Comparison of ENCODE assay signal across 1 mouse cellular context in the genomic region with DNA sequence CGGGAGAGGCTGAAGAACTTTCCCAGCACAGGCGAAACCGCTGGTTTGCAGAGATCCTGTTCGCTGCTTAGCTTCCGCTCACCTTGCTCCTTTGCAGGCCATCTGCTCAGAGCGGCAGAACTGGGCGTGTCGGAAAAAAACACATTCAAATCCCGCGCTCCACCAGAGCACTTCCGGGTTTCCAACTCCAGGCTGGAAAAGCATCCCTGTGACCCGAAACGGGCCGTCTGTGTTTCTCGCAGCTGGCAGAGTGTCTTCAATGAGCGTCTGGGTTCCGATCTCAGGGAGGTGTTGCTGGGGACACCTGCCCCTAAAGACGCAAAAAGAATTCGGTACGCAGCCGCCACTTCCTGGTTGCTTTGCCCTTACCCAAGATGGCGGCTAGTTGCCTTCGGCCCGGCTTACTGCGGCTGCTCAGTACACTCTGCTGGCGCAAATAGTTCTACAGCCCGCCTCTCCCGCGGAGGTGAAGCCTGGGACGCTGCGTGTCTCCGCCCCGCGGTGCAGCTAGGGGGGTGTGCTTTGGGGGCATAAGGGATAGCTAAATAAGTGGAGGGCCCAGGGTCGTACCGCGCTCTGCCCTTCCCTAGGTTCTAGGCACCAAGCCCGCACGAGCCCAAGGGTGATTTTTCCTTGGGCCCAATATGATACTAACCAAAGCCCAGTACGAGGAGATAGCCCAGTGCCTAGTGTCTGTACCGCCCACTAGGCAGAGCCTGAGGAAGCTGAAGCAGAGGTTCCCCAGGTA.
A peak's percentile ranks its signal among the peaks of the same experiment; 100 is the strongest.
TF ChIP-seq lines count a peak whose summit lies in the region.

A gene (plus strand): TSS at position 476 of the 748 bp plus-strand sequence.

TF ChIP-seq in CH12.LX, 34 proteins besides CTCF, POLR2A, EP300 and RAD21 (continued from another document):
- TF ChIP-seq MEF2A (IDR thresholded peaks at IDR 0.05; ENCODE audit: borderline replicate concordance, low read depth, low read length) (peak; percentile 51; the same call in 1 of the 2 replicates), PAX5 (IDR thresholded peaks at IDR 0.05; ENCODE audit: low read length) (no peak), USF1 (IDR thresholded peaks at IDR 0.05; ENCODE audit: low read depth, low read length) (no peak), RCOR1 (conservative IDR thresholded peaks at IDR 0.05; ENCODE audit: low read depth, low read length) (no peak), USF2 (conservative IDR thresholded peaks at IDR 0.05; ENCODE audit: low read depth, low read length) (no peak), SIN3A (IDR thresholded peaks at IDR 0.05; ENCODE audit: low read length) (peak; percentile 43; the same call in 1 of the 2 replicates), ZC3H11A (IDR thresholded peaks at IDR 0.05; ENCODE audit: low read depth, low read length) (no peak), TBP (conservative IDR thresholded peaks at IDR 0.05; ENCODE audit: low read depth, low read length) (peak; percentile 36; the same call in 1 of the 2 replicates), IRF4 (IDR thresholded peaks at IDR 0.05; ENCODE audit: low read depth, low read length) (no peak), POLR2AphosphoS2 (IDR thresholded peaks at IDR 0.05; ENCODE audit: low read depth, low read length) (no peak), MAFK (IDR thresholded peaks at IDR 0.05; ENCODE audit: insufficient replicate concordance, low read length) (no peak), GABPA (IDR thresholded peaks at IDR 0.05; ENCODE audit: insufficient replicate concordance, low read depth, low read length) (no peak; the same call in 1 of the 2 replicates), MYC (IDR thresholded peaks at IDR 0.05; ENCODE audit: low read depth, low read length) (peak; percentile 40; the same call in 1 of the 2 replicates), ELF1 (IDR thresholded peaks at IDR 0.05; ENCODE audit: low read depth, low read length) (peak; percentile 99), JUN (IDR thresholded peaks at IDR 0.05; ENCODE audit: insufficient read depth, low read depth, low read length) (no peak), UBTF (IDR thresholded peaks at IDR 0.05; ENCODE audit: low read depth, low read length) (0 out of 2 replicates have a peak, but pooled peaks have one; percentile 13), MXI1 (IDR thresholded peaks at IDR 0.05; ENCODE audit: low read depth, low read length) (peak; percentile 83), ZMIZ1 (IDR thresholded peaks at IDR 0.05; ENCODE audit: low read depth, low read length) (peak; percentile 42; the same call in 1 of the 2 replicates), CHD1 (IDR thresholded peaks at IDR 0.05; ENCODE audit: low read depth, low read length) (no peak), ZKSCAN1 (IDR thresholded peaks at IDR 0.05; ENCODE audit: borderline replicate concordance, low read depth, low read length) (no peak), BHLHE40 (IDR thresholded peaks at IDR 0.05; ENCODE audit: low read depth, low read length) (no peak), TCF12 (IDR thresholded peaks at IDR 0.05; ENCODE audit: low read depth, low read length) (peak; percentile 74; the same call in 1 of the 2 replicates), KAT2A (IDR thresholded peaks at IDR 0.05; ENCODE audit: insufficient replicate concordance, low read length) (peak; percentile 85; the same call in 1 of the 2 replicates), NRF1 (IDR thresholded peaks at IDR 0.05; ENCODE audit: low read depth, low read length) (peak; percentile 85), MAZ (IDR thresholded peaks at IDR 0.05; ENCODE audit: low read depth, low read length) (no peak), ETS1 (conservative IDR thresholded peaks at IDR 0.05; ENCODE audit: low read depth, low read length) (no peak), SMC3 (IDR thresholded peaks at IDR 0.05; ENCODE audit: low read depth, low read length) (no peak), E2F4 (IDR thresholded peaks at IDR 0.05; ENCODE audit: insufficient replicate concordance, low read depth, low read length) (peak; percentile 92; the same call in 1 of the 2 replicates), ZNF384 (IDR thresholded peaks at IDR 0.05; ENCODE audit: low read depth, low read length) (no peak), HCFC1 (IDR thresholded peaks at IDR 0.05; ENCODE audit: low read depth, low read length) (peak; percentile 94), JUND (conservative IDR thresholded peaks at IDR 0.05; ENCODE audit: low read depth, low read length) (no peak)
